Mouse (Mus musculus) layer of hippocampus, adult 11-12 months (tissue): ENCODE data around the gene Ccdc89.
A peak's percentile ranks its signal among the peaks of the same experiment; 100 is the strongest.

Experiments
- DNase-seq: peaks from one replicate; pipeline ENCODE4 v3.0.0; 2022; ENCODE audit warnings: low spot score

Ccdc89 gene

DNA sequence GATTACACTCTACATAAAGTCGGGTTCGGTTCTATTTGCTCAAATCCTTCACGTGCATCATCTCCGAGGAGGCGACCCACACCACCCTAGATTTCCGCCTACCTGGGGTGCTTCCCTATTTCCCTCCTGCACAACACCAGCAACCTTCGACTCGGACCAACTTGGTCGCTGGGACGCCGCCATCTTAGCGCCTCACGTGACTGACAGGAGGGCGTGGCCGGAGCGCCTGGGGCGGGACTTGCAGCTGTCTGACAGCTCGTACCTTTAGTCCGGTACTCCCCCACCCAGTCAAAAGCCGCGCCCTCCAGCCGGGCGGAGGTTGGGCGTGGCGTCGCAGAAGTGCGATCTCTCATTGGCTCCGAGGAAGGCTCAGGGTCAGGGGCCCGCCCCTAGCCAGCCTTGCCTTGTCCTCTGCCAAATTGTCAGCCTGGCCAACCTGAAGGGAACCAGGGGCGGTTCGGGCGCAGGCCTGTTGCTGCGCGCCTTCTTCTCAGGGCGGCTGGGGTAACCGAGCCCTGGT, 49.5 kb downstream of the Ccdc89 start, which contains the start of gene Tmem126b:
Gene Tmem126b (minus strand): TSS at position 209 of the 520 bp plus-strand sequence.
- peak; percentile 99 for DNase-seq

DNA sequence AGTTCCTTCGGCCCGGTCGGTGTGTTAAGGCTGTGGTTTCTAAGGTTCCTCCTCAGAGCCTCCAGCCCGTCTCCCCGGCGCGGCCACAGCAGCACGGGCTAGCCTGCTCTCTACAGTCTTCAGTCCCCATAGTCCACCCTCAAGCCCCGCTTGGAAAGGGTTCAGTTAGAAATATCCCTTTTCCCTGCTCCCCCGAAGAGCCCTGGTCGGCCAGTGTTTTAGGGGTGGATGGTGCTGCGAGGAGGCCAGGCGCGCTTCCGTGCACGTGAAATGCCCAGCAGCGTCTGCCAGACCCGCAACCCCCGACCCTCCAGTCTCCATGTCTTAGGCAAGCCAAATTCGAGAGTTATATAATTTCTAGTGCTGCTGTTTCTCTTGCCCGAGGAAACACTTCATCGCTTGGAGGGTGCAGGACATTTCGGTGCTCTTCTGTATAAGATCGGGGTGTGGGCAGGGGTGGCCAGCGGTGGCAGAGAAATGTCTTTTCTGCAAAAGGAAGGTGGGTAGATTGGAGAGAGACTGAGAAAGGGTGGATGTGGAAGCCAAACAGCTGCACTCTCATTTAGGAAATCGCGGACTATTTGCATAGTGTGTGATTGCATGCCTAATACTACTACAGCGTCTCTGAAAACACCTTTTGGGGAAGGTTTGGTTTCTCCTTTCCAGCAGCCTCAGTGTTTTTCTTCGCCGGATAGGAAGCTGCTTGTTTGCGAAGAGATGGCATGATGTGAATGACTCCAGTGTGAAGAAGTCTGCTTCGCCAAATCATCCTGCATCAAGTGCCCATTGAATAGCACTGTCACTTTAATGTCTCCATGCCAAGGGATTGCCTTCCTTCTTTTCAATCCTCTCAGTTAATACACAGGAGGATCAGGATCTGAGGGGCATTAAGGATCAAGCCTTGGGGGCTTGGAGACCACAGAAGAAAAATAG, 50.2 kb downstream of the Ccdc89 start, which contains the start of gene Dlg2:
Gene Dlg2 (plus strand): TSS at position 360 of the 933 bp plus-strand sequence.
- peak; percentile 48 for DNase-seq
